Mouse (Mus musculus) stomach, postnatal 0 days (tissue): Measurements from ENCODE around the gene Alcam. TPM values are rescaled to one million over a fixed set of nuclear protein-coding genes. Genes with fewer than 3 reads are reported as not detected.

Source experiments
- ATAC-seq: fragments of 200-750 bp; cut with Nextera tagmentation; 2 replicates; pipeline ENCODE4 v1.8.0; 2017; ENCODE audit not compliant: low FRiP score, low TSS enrichment
- DNase-seq: peaks from one replicate; pipeline ENCODE4 v3.0.0-alpha.2; 2016; ENCODE audit warnings: low spot score
- H3K27ac ChIP-seq: fragments of 300-500 bp; sonication (generic); replicated peaks from 2 replicates; pipeline ENCODE4 v1.5.1; 2014; ENCODE audit warnings: mild to moderate bottlenecking, control low read depth
- H3K27me3 ChIP-seq: fragments of 300-500 bp; sonication (generic); 2 replicates; pipeline ENCODE4 v1.6.1; 2014; ENCODE audit warnings: low read length; ENCODE audit not compliant: control insufficient read depth, insufficient read depth
- H3K36me3 ChIP-seq: fragments of 300-500 bp; sonication (generic); 2 replicates; pipeline ENCODE4 v1.6.1; 2014; ENCODE audit warnings: low read length, mixed read lengths; ENCODE audit not compliant: control insufficient read depth, insufficient read depth
- H3K4me1 ChIP-seq: fragments of 300-500 bp; sonication (generic); replicated peaks from 2 replicates; pipeline ENCODE4 v1.6.1; 2014; ENCODE audit warnings: antibody characterized with exemption; ENCODE audit not compliant: control insufficient read depth, insufficient read depth
- H3K4me2 ChIP-seq: fragments of 300-500 bp; sonication (generic); replicated peaks from 2 replicates; pipeline ENCODE4 v1.6.1; 2014; ENCODE audit warnings: low read depth, mild to moderate bottlenecking, control low read depth, moderate library complexity
- H3K4me3 ChIP-seq: fragments of 300-500 bp; sonication (generic); 2 replicates; pipeline ENCODE4 v1.5.1; 2014; ENCODE audit warnings: low read depth, low read length, control low read depth
- H3K9ac ChIP-seq: fragments of 300-500 bp; sonication (generic); 2 replicates; pipeline ENCODE4 v1.6.1; 2014; ENCODE audit warnings: mild to moderate bottlenecking, low read length, control low read depth, mixed read lengths
- H3K9me3 ChIP-seq: fragments of 300-500 bp; sonication (generic); 2 replicates; pipeline ENCODE4 v1.6.1; 2016; ENCODE audit warnings: low read length; ENCODE audit not compliant: control insufficient read depth
- CTCF ChIP-seq: IDR thresholded peaks from 2 replicates; pipeline ENCODE4 v1.5.1; 2016; ENCODE audit warnings: antibody characterized with exemption, low read depth, mild to moderate bottlenecking, moderate library complexity
- EP300 ChIP-seq: optimal IDR thresholded peaks from 2 replicates; pipeline ENCODE3; 2016; ENCODE audit warnings: antibody characterized with exemption
- WGBS: fragments of 180-500 bp; shearing (Covaris S2); extraction: QIAGEN DNeasy Blood & Tissue Kit; methylation state at CpG from one replicate; pipeline ENCODE4 v1.1.7; 2014; 5-methylcytosine and 5-hydroxymethylcytosine counted together
- polyA plus RNA-seq: library from polyadenylated mRNA; unstranded; fragments of >200 nt; fragmentation: Nextera tagmentation; extraction: Ambion mirVana; gene quantifications from 2 replicates; pipeline ENCODE4 v1.2.1, GENCODE M21; 2015

Alcam gene
- polyA plus RNA-seq, 1 experiment from 2014 or later, result 20.4 TPM

GRCm38 (mm10) chr16:52250935-52251334, 202.9 kb downstream of the Alcam start:
- Histone ChIP-seq H3K9me3 (no peaks in the 10 kb centered on the region), H3K36me3 (no peaks in the 10 kb centered on the region), H3K9ac (no peak overlapping the region), H3K4me1 (no peaks in the 10 kb centered on the region), H3K4me2 (no peak overlapping the region), H3K27me3 (no peaks in the 10 kb centered on the region), H3K27ac (no peak overlapping the region), H3K4me3 (no peak overlapping the region)
- TF ChIP-seq EP300 (no peak), CTCF (no peak)
- 75% methylated on average over 4 of the region's 4 CpGs for WGBS
- ATAC-seq, result no peak
- no peak for DNase-seq

- 85% methylated on average over 4 of the region's 4 CpGs for WGBS
- no peak for TF ChIP-seq CTCF
- TF ChIP-seq EP300, result no peak
- H3K4me2 ChIP-seq, result no peak overlapping the region
- no peaks in the 10 kb centered on the region for H3K9me3 ChIP-seq
- H3K27ac ChIP-seq, result no peak overlapping the region
- DNase-seq (no peak), ATAC-seq (no peak)
- no peak overlapping the region for H3K4me3 ChIP-seq
- no peaks in the 10 kb centered on the region for H3K36me3 ChIP-seq
- H3K27me3 ChIP-seq, result no peaks in the 10 kb centered on the region
- no peaks in the 10 kb centered on the region for H3K4me1 ChIP-seq
- H3K9ac ChIP-seq, result no peak overlapping the region
Observed at GRCm38 (mm10) chr16:52250196-52250595, 203.7 kb downstream of the Alcam start.

DNA sequence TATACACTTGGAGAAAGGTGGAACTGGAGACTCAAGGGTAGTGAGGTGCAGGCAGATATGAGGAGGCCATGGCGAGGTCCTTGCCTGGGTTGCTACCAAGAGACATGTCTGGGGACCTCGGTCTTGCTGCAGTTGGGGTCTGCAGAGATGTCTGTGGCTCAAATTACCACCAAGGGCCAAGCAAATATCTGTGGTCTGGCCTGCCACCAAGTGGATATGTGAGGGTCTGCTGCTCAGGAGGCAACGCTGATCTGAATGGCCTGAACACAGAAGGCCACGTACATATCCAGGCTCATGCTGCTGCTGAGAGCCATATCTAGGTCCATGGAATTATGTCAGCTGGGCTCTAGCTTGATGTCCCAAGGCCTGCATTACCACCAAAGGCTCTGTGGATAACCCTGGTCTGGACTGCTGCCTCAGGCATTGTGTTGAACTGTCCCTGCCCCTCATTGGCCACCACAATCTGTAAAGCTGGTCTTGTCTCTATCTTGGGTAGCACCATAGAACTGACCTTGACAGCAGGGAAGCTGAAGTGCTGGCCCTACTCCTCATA, 210.4 kb downstream of the Alcam start:
- Histone ChIP-seq H3K4me2 (no peak overlapping the region), H3K27me3 (no peaks in the 10 kb centered on the region), H3K36me3 (no peaks in the 10 kb centered on the region), H3K9ac (no peak overlapping the region), H3K27ac (no peak overlapping the region), H3K4me1 (no peaks in the 10 kb centered on the region), H3K9me3 (no peaks in the 10 kb centered on the region), H3K4me3 (no peak overlapping the region)
- TF ChIP-seq EP300, result no peak
- TF ChIP-seq CTCF, result peak; percentile 48
- 89% methylated on average over 4 of the region's 4 CpGs for WGBS
- ATAC-seq (no peak), DNase-seq (no peak)

- WGBS, result 78% methylated on average over 2 of the region's 2 CpGs
- TF ChIP-seq CTCF, result no peak
- no peak for TF ChIP-seq EP300
- no peak overlapping the region for H3K4me3 ChIP-seq
- DNase-seq, result no peak
- no peak overlapping the region for H3K27ac ChIP-seq
- no peaks in the 10 kb centered on the region for H3K36me3 ChIP-seq
- no peaks in the 10 kb centered on the region for H3K9me3 ChIP-seq
- peak; percentile 68; the same call in 1 of the 2 replicates for ATAC-seq
- no peaks in the 10 kb centered on the region for H3K4me1 ChIP-seq
- H3K9ac ChIP-seq, result no peak overlapping the region
- H3K27me3 ChIP-seq, result no peaks in the 10 kb centered on the region
- H3K4me2 ChIP-seq, result no peak overlapping the region
Observed at GRCm38 (mm10) chr16:52242144-52242543, 211.7 kb downstream of the Alcam start.

DNA sequence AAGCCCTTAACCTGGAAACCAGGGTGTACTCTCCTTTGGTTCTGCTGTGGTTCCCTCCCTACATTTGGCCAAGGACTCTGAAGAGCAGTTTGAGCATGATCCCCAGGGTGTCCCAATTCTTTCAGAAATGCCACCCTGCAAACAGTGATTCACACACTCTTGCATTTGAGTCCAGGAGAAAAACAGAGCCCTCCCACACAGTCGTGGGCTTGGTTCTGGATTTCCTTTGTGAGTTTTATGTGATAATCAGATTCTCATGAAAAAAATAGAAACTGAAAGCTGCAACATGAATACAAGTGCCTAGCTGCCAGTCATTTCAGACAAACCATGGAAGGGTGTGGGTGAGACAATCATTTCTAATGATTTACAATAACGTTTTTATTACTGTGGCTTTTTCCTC, 223.9 kb downstream of the Alcam start:
- 41% methylated on average over 2 of the region's 2 CpGs for WGBS
- Histone ChIP-seq H3K4me1 (no peaks in the 10 kb centered on the region), H3K27ac (no peak overlapping the region), H3K4me2 (no peak overlapping the region), H3K36me3 (no peaks in the 10 kb centered on the region), H3K4me3 (no peak overlapping the region), H3K27me3 (no peaks in the 10 kb centered on the region), H3K9me3 (no peaks in the 10 kb centered on the region), H3K9ac (no peak overlapping the region)
- ATAC-seq, result no peak
- DNase-seq, result no peak
- TF ChIP-seq EP300 (no peak), CTCF (no peak)

- no peak overlapping the region for H3K9ac ChIP-seq
- TF ChIP-seq CTCF (no peak), EP300 (no peak)
- 59% methylated on average over 7 of the region's 7 CpGs for WGBS
- ATAC-seq, result no peak
- no peak overlapping the region for H3K4me3 ChIP-seq
- no peaks in the 10 kb centered on the region for H3K27me3 ChIP-seq
- DNase-seq, result no peak
- no peak overlapping the region for H3K27ac ChIP-seq
- no peaks in the 10 kb centered on the region for H3K4me1 ChIP-seq
- H3K36me3 ChIP-seq, result no peaks in the 10 kb centered on the region
- H3K9me3 ChIP-seq, result no peaks in the 10 kb centered on the region
- H3K4me2 ChIP-seq, result no peak overlapping the region
Observed at GRCm38 (mm10) chr16:52229446-52229845, 224.4 kb downstream of the Alcam start.
